Mouse (Mus musculus) kidney, adult 18-20 months (tissue): ENCODE measurements around the gene Olig3.
"Not testable (repeated sequence)": the region's sequence is repeated elsewhere in the genome, so short reads cannot be mapped to it uniquely, and the experiment has no call there.

ENCODE experiments used
- DNase-seq: peaks from one replicate; pipeline ENCODE4 v3.0.0; 2021

Gene Olig3

GRCm38 (mm10) chr10:19361539-19362293, 5.4 kb downstream of the Olig3 start:
- no peak for DNase-seq

- DNase-seq = no peak
Observed at GRCm38 (mm10) chr10:19362294-19362590, 5.9 kb downstream of the Olig3 start.

GRCm38 (mm10) chr10:19362861-19363260, 6.5 kb downstream of the Olig3 start:
- DNase-seq = no peak

GRCm38 (mm10) chr10:19363365-19363764, 7.0 kb downstream of the Olig3 start:
- no peak for DNase-seq

- no peak for DNase-seq
Observed at GRCm38 (mm10) chr10:19369143-19369542, 12.8 kb downstream of the Olig3 start.

- no peak for DNase-seq
Observed at GRCm38 (mm10) chr10:19370146-19370545, 13.8 kb downstream of the Olig3 start.

- no peak for DNase-seq
Observed at GRCm38 (mm10) chr10:19372263-19372662, 15.9 kb downstream of the Olig3 start.

GRCm38 (mm10) chr10:19373797-19374196, 17.5 kb downstream of the Olig3 start:
- DNase-seq = no peak

- no peak for DNase-seq
Observed at GRCm38 (mm10) chr10:19374311-19374710, 18.0 kb downstream of the Olig3 start.

- DNase-seq = no peak
Observed at GRCm38 (mm10) chr10:19375838-19376237, 19.5 kb downstream of the Olig3 start.

- DNase-seq = not testable (repeated sequence)
Observed at GRCm38 (mm10) chr10:19380971-19381370, 24.6 kb downstream of the Olig3 start.

GRCm38 (mm10) chr10:19384176-19384575, 27.8 kb downstream of the Olig3 start:
- no peak for DNase-seq

GRCm38 (mm10) chr10:19391819-19392218, 35.5 kb downstream of the Olig3 start:
- DNase-seq = no peak

- no peak for DNase-seq
Observed at GRCm38 (mm10) chr10:19396485-19397137, 40.3 kb downstream of the Olig3 start.

- no peak for DNase-seq
Observed at GRCm38 (mm10) chr10:19397396-19397795, 41.1 kb downstream of the Olig3 start.

GRCm38 (mm10) chr10:19401136-19401535, 44.8 kb downstream of the Olig3 start:
- DNase-seq = no peak

GRCm38 (mm10) chr10:19404401-19404800, 48.1 kb downstream of the Olig3 start:
- DNase-seq = no peak

GRCm38 (mm10) chr10:19405959-19406358, 49.6 kb downstream of the Olig3 start:
- no peak for DNase-seq

GRCm38 (mm10) chr10:19407168-19407567, 50.8 kb downstream of the Olig3 start:
- DNase-seq = no peak
